Mouse (Mus musculus): ENCODE measurements at regions not wholly inside any gene's neighbourhood (a gene's known extent, or its start where the extent isn't known, plus 50 kb on each side); places are given as distances from the start of the nearest gene placed in this dataset.
A peak's percentile ranks its signal among the peaks of the same experiment; 100 is the strongest.

DNA sequence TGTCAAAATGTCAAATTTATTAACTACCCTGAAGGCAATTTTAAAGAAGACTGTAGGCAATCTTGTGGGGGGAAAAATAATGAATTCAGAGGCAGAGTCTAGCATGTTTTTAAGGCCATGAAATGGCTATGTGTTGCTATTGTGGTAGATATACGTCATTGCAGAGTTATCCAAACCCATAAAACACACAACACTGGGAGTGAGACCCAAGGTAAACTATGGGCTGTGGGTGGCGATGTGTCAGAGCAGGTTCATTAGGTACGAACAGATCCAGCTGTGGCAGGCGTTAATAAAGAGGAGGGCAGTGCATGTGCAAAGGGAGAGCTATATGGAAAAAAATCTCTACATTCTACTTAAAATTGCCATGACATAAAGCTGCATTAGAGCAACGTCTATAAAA, 189.4 kb upstream of the Btg1 start:
- DNase-seq (ENCODE audit: low spot score in 2 of 2), result no peak

DNA sequence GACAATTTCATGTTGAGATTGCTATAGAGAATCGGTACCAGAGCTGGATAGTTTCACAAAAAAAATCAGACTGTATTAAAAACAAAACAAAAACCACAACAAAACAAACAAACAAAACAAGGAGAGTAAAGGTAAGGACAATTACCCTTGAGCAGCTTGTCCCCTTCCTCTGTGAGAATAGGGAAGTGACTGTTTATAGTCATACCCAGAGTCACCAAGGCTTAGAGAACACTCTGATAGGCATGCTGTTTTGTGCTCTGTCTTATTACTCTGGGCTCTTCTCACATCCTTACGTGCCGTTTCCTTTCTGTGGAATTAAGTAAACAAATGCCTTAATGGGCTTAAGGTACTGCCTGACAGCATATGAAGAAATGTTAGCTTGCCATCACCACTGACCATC, 186.7 kb upstream of the Btg1 start:
- DNase-seq (ENCODE audit: low spot score in 2 of 2), result no peak

GRCm38 (mm10) chr10:96435109-96435508, 181.7 kb upstream of the Btg1 start:
- no peak for DNase-seq (ENCODE audit: low spot score in 2 of 2)

DNA sequence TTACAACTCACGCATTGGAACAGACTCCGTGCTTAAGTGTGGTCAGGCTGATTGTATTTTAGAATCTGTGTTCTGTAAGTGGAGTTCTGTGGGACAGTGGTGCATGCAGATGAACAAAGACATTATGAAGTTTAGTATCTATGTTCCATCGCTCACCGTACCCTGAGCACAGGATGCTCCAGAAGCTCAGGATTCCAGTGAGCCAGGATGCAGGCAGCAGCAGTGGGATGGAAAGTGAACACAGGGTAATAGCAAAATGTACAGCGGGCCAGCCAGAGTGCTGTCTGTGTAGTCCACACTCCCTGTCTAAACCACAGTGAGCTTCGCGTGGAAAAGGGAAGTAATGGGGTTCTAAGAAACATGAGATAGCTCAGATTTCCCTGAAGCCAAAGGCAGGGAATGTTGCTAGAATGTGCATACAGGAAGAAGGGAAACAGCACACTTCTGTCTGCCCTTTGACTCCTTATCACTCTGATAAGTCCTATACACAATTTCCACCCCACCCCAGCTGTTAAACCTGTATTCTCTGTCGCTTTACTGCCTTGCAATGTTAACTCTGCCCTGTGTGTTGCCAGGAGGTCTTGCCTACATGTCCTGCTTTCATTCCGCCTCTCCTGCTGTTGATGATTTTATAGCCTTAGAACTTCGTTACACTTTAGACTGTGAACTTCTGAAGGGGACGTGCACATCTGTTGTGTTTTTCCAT, 178.3 kb upstream of the Btg1 start:
- no peak for DNase-seq (ENCODE audit: low spot score in 2 of 2)

GRCm38 (mm10) chr10:96442165-96442564, 174.6 kb upstream of the Btg1 start:
- no peak for DNase-seq (ENCODE audit: low spot score in 2 of 2)

DNA sequence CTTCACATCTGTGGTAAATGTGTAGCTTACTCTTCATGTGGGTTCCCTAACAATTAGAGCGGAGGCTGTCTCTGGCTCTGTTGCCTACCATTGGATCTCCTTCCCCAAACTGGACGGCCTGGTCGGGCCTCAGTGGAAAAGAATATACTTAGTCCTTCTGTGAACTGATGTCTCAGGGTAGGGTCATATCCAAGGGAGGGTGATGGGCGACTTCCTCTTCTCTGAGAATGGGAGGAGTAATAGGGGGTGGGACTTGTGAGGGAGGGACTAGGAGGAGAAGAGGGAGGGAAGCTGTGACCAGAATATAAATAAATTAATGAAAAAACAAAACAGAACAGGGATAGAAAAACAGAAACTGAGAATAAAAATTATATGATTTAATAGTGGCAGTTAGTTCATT, 166.5 kb upstream of the Btg1 start:
- DNase-seq (ENCODE audit: low spot score in 2 of 2), result no peak

DNA sequence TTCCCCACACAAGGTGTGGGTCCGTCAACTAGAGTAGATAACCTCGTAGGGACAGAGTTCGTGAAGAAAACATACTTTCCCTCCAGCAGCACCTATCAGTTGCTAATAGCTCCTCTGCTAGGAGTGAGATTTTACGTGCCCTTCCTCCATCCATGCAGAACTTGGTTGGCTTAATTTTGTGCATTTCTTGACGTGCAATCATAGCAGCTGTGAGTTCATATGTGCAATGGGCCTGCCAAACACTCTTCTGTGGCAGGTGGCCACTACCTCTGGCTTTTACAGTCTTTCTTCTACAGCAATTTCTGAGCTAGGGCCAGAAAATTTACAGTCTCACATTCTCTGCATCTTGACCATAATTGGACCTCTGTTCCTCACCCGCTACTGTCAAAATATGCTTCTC, 161.9 kb upstream of the Btg1 start:
- DNase-seq (ENCODE audit: low spot score in 2 of 2), result no peak

DNA sequence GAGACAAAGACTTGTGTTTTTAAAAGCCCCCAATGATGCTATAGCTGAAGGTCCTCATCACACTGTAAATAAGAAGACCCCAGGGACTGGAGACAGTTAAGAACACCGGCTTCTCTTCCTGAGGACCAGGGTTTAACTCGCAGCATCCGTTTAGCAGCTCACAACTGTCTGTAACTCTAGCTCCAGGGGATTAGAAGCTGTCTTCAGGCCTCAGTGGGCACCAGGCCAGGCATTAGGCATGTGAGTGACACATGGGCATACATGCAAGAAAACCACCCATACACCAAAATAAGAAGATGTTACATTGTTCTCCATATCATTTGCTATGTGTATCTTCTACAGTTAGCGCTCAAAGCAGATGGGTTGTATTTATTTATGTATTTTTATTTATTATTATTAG, 158.3 kb upstream of the Btg1 start:
- DNase-seq (ENCODE audit: low spot score in 2 of 2), result no peak

DNA sequence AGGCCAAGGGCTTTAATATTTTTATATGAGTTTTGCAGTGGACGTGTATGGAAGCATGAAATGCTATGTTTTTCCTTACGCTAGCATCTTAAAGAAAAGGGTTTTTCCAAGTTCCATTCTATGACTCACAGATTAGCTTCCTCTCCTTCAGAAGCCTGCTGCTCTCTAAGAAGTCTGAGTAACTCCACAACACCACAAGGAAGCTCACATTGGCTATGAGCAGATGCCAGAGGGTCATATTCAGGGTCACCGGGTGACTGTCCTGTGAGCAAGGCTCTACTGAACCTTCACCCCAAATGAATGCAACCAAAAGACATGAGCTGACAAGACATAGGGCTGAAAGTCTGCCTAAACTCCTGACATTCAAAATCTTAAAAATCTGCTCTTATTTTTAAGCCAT, 157.6 kb upstream of the Btg1 start:
- DNase-seq (ENCODE audit: low spot score in 2 of 2), result no peak

- DNase-seq (ENCODE audit: low spot score in 2 of 2), result no peak
These were observed 156.7 kb upstream of the Btg1 start for GRCm38 (mm10) chr10:96460151-96460550.

- DNase-seq (ENCODE audit: low spot score in 2 of 2), result no peak
These were observed 156.0 kb upstream of the Btg1 start for GRCm38 (mm10) chr10:96460617-96461338.

DNA sequence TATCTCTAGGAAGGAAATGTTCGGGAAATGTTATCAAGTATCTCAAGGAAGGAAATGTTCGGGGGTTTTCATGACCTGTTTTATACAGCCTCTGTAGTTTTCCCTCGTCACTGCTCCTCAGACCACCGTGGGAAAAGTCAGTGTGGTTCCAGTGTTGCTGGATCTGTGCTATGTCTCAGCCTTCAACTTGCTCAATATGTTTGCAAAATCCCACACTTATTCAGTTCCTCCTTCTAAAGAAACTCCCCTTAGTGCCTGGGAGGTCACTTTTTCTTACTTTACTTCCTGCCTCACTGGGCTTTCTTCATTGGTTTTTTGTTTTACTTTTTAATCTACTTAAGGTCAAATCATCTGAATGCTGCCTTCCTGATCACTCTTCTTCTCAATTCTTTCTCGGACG, 150.8 kb upstream of the Btg1 start:
- DNase-seq (ENCODE audit: low spot score in 2 of 2), result no peak

GRCm38 (mm10) chr10:96466845-96467244, 150.0 kb upstream of the Btg1 start:
- no peak for DNase-seq (ENCODE audit: low spot score in 2 of 2)

GRCm38 (mm10) chr10:96467661-96468060, 149.1 kb upstream of the Btg1 start:
- DNase-seq (ENCODE audit: low spot score in 2 of 2), result no peak

GRCm38 (mm10) chr10:96471523-96471922, 145.3 kb upstream of the Btg1 start:
- DNase-seq (ENCODE audit: low spot score in 2 of 2), result no peak

DNA sequence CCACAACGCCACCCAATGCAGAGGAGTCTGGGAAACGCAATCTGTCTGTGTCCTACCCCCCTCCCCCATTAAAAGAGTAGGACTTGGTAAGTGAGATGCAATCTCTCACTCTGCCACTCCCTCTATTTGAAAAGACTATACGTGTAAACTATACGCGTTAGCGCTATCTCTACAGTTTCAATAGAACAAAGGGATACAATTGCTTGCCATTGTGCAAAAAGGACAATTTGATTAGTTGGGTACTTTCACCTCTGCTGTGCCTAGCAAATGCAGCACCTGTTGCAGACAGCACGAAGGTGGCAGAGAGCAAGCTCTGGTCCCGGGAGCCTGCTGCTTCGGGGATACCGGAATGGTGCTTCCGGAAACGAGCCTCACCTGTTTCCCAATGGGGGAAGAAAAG, 137.5 kb upstream of the Btg1 start:
- no peak for DNase-seq (ENCODE audit: low spot score in 2 of 2)

- DNase-seq (ENCODE audit: low spot score in 2 of 2), result no peak
These were observed 137.0 kb upstream of the Btg1 start for GRCm38 (mm10) chr10:96479786-96480185.

DNA sequence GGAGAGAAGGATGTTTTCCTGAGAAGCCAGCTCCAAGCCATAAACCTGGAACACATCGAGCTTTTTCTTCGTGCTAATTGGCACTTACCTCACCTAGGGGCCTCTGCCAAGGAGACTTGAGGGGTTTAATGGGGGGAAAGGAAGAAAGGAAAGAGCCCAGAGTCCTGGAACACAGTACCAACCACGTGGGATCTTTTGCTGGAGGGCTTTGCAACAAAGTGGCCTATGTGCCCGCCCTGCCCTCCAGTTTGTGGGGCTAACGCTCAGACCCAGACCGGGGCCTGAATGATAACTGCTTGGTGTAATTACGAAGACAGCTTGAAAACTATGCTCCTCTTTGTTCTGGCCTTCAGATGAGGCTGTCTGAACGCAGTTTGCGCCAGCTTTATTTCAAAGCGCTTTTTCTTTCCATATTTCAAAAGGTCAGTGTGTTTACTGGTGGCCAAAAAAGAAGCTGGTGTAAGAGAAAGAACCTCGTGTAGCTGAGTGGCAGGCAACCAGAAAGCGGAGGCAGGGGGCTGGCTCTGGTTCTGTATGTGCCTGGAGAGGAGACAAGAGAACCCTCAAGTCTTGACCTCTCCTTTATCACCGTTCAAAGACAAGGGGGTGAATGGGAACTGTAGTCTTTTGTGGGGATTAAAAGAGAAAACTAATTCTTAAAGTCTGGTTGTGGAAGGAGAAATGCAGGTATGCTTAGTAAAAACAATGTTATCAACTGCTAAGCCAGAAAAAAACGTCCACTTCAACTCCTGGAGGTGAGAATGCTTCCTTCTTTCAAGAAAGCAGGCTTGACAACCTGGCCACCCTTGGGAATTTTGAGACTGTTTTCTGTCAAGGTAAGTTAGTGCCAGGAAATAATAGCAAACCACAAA, 136.1 kb upstream of the Btg1 start:
- peak; percentile 38 to 65 for DNase-seq (ENCODE audit: low spot score in 2 of 2)

DNA sequence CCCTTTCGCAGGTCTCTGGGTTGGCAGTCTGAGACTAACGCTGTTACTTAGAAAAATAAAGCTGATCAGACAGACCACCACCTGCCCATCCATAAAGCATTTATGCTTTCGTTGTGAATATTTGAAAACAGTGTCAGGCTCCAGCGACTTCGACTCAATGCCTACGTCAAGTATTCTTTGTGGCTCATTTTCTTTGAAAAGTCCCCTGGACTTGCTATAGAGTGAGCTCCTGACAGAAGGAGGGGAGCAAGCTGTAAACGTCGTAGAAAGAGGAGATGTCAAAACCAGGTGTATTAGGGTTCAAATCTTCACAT, 135.5 kb upstream of the Btg1 start:
- no peak for DNase-seq (ENCODE audit: low spot score in 2 of 2)

DNA sequence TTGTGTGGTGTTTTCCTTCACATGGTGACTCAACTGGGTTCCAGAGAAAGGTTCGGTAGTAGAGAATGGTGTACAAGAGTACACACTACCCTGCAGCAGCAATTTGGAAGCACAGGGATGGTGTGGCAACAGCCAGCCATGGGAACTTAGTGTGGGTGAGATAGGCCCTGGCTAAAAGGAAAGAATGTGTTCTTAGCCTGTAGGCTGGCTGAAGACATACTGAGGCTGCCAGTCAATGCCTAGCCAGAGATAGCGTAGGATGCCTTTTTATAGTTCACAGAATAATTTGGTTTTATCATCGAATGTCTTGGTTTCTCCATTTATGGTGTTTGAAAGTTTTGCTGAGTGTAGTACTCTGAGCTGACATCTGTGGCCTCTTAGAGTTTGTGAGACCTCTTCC, 130.1 kb upstream of the Btg1 start:
- DNase-seq (ENCODE audit: low spot score in 2 of 2), result no peak

GRCm38 (mm10) chr10:96493706-96494105, 123.1 kb upstream of the Btg1 start:
- DNase-seq (ENCODE audit: low spot score in 2 of 2), result no peak

- no peak for DNase-seq (ENCODE audit: low spot score in 2 of 2)
These were observed 120.1 kb upstream of the Btg1 start for GRCm38 (mm10) chr10:96496700-96497099.

DNA sequence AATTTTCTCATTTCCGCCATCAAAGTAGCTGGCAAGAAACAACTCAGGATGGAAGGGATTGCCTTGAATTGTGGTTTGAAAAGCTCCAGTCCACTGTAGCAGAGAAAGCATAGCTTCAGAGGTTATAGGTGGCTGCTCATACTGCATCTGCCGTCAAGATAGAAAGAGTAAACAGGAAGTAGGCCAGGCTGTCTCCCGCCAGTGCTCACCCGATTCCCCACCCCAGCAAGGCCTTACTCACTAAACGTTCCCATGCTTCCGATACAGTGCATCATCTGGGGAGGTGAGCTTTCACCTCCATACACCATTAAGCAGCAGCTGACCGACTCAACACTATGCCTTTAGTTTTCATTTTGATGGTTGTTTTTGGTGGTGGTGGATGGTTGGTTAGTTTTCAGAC, 119.3 kb upstream of the Btg1 start:
- DNase-seq (ENCODE audit: low spot score in 2 of 2), result no peak

All from frontal cortex, postnatal 14 days (tissue).